Mouse (Mus musculus) spleen, postnatal 14 days (tissue): ENCODE data around the gene Syne2.
"Not testable (repeated sequence)": the region's sequence is repeated elsewhere in the genome, so short reads cannot be mapped to it uniquely, and the experiment has no call there.

Experiments used
- DNase-seq, 2 experiments: peaks; one replicate each; pipeline ENCODE4 v3.0.0; 2021 to 2022; ENCODE audit warnings: low spot score in 2 of 2

Syne2 gene

DNA sequence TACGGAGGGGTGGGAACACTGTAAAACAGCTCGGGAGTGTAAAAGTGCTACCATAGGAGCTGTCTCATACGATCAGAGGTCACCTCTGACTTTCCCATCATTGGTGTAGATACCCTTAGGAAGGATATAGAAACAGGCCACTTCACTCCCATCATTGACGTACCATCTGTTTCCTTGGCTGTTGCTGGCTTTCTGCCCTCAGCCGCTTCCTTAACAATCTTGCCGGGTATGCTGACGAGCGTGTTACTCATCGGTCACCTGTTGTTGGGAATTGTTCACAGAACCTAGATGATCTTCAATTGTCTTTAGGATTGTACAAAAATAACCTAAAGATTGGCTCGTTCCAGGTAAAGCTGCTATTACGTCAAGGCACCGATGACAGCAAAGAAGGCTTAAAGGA, 284.7 kb downstream of the Syne2 start:
- no peak for DNase-seq

DNA sequence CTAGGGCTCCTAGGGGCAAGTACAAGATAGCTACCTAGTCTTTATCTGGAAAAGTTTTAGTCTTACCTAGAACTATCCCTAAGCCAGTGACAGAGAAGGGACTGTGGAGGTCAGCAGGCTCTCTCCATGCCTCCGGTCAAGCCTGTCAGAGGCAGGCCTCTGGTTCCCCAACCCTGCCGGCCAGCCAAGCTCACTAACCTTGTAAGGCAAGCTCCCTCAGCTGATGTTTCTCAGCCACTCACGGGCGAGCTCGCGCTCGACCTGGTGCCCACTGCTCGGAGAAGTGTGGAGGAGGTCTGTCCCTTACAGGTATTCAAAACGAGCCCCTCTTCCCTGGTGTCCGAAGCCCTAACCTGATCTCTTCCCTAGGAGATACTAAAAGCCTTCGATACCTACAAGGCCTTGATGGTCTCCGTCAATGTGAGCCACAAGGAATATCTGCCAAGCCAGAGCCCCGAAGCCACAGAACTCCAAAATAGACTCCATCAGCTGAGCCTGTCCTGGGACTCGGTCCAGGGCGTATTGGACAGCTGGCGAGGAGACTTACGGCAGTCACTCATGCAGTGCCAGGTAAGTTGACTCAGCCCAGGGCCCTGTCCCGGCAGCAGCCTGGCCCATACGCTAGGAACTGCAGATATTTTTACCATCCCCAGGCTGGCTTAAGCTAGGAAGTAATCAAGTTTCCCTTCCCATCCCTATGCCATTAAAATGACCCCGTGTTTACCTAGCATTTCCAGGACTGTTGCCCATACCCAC, 286.8 kb downstream of the Syne2 start:
- DNase-seq, result no peak

DNA sequence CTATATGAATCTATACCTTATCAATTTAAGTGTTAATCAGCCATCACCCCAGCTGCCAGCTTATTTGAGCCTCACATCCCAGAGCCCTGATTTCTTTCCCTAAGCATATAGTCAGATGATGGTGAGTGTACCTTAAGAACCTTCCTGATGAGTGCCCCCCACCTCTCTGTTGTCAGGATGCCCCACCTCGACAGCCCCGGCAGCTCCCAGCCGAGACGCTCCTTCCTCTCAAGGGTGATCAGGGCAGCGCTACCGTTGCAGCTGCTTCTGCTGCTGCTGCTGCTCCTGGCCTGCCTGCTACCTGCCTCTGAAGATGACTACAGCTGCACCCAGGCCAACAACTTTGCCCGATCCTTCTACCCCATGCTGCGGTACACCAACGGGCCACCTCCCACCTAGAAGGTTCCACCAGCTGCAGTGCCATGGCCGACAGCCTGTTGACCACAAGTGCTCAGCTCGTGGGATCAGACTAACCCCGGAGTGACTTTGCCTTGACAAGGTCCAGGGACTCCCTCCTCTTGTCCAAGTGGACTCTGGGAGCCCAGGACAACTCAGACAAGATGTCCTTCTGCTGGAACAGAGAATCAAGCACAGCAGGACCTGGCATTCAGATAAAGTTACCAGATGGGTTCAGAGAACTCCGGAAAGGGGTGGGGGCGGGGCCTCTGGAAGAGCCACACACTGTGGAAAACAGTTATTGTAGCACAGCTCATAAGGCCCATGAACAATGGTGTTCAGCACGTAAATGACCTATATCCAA, 291.9 kb downstream of the Syne2 start:
- no peak for DNase-seq

DNA sequence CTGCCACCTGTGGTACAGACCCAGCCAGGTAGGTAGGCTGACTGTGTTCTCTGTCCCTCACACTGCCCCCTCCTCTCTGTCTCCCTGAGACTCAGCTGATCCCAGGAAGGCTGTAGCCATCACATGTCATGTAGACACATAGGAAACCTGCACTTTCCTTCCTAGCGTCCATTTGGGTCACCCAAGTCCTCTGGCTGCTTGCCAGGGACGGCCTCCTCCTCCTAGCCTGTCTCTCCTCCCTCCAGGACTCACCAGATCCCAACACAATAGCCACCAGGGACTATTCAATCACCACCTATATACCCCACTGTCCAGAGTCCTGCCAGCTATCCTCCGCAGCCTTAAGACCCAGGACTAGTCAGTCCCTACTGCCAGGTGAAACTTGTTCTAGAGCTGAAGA, 293.1 kb downstream of the Syne2 start:
- no peak for DNase-seq

DNA sequence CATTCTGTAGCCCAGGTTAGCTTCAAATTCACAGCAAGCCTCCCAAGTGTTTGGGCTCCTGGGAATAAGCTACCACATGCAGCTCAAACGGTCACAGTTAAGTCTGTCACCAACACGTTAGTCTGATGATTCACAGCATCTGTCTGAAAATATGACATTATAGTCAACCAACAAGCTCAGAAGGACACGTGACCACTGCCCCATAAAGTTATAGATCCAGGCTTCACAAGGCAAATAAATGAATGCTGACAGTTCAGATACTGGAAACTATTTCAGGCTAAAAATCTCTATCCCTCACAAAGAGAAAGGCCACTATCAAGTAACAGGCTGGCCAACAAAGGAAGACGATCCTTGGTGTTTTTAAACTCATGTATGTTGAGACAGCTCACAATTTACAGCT, 298.6 kb downstream of the Syne2 start:
- DNase-seq, result no peak

DNA sequence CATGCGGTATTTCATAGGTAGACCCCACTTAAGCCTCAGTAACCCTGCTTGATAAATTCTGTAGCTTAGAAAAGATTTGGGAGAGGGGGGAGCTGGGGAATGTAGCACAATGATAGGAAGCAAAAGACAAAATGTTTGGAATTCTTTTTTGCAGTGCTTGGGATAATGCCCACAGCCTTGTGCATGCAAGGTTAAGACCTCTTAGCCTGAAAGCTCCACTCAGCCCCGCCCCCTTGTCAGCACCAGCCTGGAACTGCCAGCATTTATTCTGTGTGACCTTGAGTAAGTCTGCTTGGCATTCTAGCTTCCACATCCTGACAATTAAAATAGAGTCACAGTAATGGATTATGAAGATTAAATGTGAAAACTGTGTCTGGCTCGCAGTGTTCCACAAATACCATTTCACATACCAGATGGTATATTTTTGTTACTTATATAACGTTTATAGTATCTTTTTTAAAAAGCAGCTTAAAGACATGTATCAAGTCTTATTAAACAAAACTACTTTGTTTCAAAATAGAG, 299.8 kb downstream of the Syne2 start:
- DNase-seq, result no peak

DNA sequence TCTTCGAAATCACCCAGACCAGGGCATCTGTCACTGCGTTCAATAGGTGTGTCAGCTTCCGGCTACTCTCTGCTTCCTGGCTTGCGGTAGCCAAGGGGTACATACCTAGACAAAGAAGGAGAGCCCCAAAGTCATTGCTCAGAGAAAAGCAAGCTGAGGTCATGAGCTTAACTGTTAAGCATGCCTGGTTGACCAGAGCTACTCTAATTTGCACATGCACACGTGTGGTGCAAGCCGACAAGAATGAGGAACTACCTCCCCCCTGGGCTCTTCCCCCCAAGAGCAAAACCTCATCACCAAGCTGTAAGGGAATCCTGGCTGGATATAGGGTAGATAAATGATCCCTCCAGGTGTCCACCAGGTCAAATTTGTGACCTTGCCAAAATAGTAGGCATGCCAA, 305.3 kb downstream of the Syne2 start:
- no peak for DNase-seq

DNA sequence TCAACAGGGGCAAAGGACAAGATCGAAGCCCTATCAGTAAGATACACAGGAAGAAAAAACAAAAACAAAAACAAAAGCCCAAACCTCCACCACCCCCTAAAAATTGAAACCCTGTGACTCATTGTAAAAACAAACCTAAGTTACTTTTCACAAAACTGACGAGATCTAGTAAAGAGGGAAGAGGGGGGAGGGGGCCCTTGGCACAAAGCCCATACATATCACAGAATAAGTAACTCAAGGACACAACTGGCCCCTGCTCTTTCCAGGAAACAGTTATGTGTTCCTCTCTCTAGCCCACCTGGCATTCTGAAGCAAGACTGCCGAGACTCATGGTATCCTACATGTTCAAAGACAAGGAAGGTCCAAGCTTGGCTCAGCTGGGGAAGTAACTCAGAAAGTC, 310.4 kb downstream of the Syne2 start:
- no peak for DNase-seq

DNA sequence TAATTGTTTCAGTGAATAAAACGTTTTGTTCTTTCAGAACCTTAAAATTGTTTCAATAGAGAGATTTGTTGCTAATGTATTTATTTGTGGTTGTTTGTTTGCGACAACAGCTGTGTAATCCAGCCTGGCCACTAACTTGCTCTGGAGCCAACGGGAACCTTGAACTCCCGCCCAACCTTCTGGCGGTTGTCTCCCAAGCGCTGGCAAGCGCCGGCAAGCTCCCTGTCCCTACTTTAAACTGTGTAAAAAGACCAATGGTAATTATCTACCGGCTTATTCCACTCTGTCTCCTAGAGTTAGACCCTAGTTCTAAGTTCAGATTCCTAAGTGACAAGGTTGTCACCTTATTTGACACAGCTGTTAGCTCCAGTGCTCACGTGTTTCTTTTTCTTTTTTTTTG, 310.9 kb downstream of the Syne2 start:
- DNase-seq, result no peak

DNA sequence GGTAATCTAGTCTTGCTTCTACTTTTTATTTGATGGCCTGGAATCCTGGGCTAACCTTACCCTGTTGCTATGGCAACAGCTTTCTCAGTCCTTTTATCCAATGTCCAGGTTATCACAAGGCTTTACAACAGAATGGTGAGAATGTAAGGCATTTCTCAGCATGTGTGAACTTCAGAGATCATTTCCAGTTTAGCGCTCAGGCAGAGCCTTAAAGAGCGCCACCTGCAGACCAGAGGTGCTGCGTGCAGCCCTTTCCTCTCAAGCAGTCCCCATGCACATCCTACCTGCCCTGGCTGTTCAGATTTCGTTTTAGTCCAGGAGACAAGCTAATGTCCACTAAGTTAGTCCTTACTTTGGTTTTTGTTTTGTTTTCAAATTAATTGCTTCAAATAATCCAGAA, 312.3 kb downstream of the Syne2 start:
- DNase-seq, result peak in 1 of 2 experiments; percentile 28

DNA sequence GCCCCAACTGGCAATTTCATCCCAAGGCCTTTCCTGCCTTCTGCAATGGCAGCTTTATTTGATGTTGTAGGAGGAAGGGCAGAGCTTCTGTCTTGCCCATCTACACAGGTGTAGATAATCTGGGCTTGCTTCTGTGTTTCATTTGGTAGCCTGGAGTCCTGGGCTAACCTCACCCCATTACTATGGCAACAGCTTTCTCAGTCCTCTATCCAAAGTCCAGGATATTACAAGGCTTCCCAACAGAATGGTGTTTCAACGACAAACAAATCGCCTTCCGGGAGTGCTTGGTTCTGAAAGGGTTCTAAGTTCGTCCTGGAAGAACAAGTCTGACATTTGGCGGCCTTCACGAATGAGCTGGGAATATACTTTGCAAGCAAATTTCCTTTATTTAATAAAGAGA, 313.0 kb downstream of the Syne2 start:
- DNase-seq, result no peak

DNA sequence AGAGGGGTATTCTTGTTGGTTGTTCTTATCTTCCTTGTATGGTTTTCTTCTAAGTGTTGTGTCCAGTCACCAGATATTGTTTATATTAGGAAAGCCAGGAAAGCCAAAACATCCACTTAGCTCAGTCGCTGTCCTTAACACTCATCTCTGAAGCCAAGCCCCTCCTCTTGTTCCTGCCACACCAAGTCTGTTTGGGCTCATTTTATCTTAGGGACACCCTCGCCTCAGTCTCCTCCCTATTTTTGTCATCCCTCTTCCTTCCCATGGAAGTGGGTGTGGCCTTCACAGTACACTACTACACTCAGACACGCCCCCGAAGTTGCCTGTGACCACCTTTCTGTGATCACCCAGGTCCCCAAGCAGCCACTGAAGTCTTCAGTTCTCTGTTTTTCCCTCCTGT, 314.7 kb downstream of the Syne2 start:
- no peak for DNase-seq

DNA sequence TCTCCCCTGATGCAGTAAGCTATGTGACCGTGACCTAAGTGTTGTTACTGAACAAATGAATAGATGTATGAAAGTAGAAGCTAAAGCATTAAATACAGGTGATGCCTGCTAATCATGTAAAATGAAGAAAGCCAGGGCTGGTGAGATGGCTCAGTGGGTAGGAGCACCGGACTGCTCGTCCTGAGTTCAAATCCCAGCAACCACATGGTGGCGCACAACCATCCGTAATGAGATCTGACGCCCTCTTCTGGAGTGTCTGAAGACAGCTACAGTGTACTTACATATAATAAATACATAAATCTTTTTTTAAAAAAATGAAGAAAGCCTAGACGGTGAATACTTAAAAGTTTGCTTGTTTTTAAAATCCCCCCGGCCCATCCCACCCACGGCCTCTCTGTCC, 315.1 kb downstream of the Syne2 start:
- not testable (repeated sequence) for DNase-seq

DNA sequence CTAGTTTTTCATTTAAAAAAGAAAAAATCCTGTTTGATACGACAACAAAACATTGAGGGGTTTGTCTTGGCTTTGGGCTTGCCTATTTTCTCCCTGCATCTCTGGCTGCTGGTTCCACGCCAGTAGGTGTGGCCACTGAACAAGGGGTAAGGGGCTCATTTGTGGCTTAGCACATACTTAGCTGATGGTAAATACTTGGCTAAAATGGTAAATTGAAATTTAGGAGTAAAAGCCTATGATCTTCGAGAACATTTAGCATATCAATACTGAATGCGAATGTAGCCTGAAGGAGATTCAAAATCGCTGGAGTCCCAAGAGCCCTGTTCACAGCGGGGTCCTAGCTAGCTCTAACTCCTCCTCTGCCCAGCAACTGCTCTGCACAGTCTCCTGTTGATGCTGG, 318.8 kb downstream of the Syne2 start:
- no peak for DNase-seq

DNA sequence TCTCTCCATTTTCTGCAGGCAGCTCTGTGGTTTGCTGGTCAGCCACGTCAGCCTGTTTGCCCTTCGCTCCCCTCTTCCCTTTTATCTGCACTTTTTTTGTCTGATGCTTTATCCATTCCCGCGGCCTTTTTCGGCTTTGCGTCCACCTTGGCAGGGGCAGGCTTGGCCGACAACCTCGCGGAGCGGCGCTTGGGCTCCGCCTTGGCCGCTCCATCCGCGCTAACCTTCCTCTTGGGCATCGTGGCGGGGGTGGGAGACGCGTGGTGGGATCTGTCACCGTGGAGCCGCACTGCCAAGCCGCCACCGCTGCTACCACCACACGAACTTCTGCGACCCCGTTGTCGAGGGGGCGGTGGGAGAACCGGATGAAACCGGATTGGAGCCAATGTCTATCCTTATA, 334.5 kb downstream of the Syne2 start:
- DNase-seq, result not testable (repeated sequence)
